Mouse (Mus musculus): ENCODE data around the gene Slc25a29. TPM values are rescaled to one million over a fixed set of nuclear protein-coding genes. Genes with fewer than 3 reads are reported as not detected.
A peak's percentile ranks its signal among the peaks of the same experiment; 100 is the strongest.

The Slc25a29 gene
- polyA plus RNA-seq, 1 experiment = 4.0 TPM

GRCm38 (mm10) chr12:108865007-108865494, 29.4 kb upstream of the Slc25a29 start:
- H3K36me3 ChIP-seq (ENCODE audit: control insufficient read depth, insufficient read depth, low read length) = peaks cover 63% of the 10 kb centered on the region
- no peaks in the 10 kb centered on the region for H3K27me3 ChIP-seq (ENCODE audit: control insufficient read depth, insufficient read depth, low read length)
- H3K4me3 ChIP-seq (ENCODE audit: low read depth, low read length) = no peak overlapping the region
- WGBS = 53% methylated on average over 6 of the region's 6 CpGs
- H3K27ac ChIP-seq (ENCODE audit: insufficient read depth, low read depth, low read length) = peak overlapping the region; percentile 76
- H3K4me1 ChIP-seq (ENCODE audit: control insufficient read depth, insufficient read depth, insufficient read length, low read length) = no peaks in the 10 kb centered on the region
- no peak for TF ChIP-seq POLR2A (IDR thresholded peaks at IDR 0.05; ENCODE audit: low read depth, low read length)
- no peak for TF ChIP-seq CTCF (IDR thresholded peaks at IDR 0.05; ENCODE audit: extremely low read depth, insufficient read length, insufficient replicate concordance, low read depth, low read length)

GRCm38 (mm10) chr12:108858486-108858885, 22.8 kb upstream of the Slc25a29 start:
- TF ChIP-seq CTCF (IDR thresholded peaks at IDR 0.05; ENCODE audit: extremely low read depth, insufficient read length, insufficient replicate concordance, low read depth, low read length) = no peak
- no peak for TF ChIP-seq POLR2A (IDR thresholded peaks at IDR 0.05; ENCODE audit: low read depth, low read length)
- H3K27ac ChIP-seq (ENCODE audit: insufficient read depth, low read depth, low read length) = no peak overlapping the region
- peaks cover 22% of the 10 kb centered on the region for H3K36me3 ChIP-seq (ENCODE audit: control insufficient read depth, insufficient read depth, low read length)
- peaks cover 4% of the 10 kb centered on the region for H3K4me1 ChIP-seq (ENCODE audit: control insufficient read depth, insufficient read depth, insufficient read length, low read length)
- no peaks in the 10 kb centered on the region for H3K27me3 ChIP-seq (ENCODE audit: control insufficient read depth, insufficient read depth, low read length)
- 86% methylated on average over 5 of the region's 5 CpGs for WGBS
- no peak overlapping the region for H3K4me3 ChIP-seq (ENCODE audit: low read depth, low read length)

GRCm38 (mm10) chr12:108857589-108858184, 22.0 kb upstream of the Slc25a29 start:
- peaks cover 4% of the 10 kb centered on the region for H3K4me1 ChIP-seq (ENCODE audit: control insufficient read depth, insufficient read depth, insufficient read length, low read length)
- H3K4me3 ChIP-seq (ENCODE audit: low read depth, low read length) = no peak overlapping the region
- peaks cover 19% of the 10 kb centered on the region for H3K36me3 ChIP-seq (ENCODE audit: control insufficient read depth, insufficient read depth, low read length)
- no peaks in the 10 kb centered on the region for H3K27me3 ChIP-seq (ENCODE audit: control insufficient read depth, insufficient read depth, low read length)
- TF ChIP-seq POLR2A (IDR thresholded peaks at IDR 0.05; ENCODE audit: low read depth, low read length) = no peak
- no peak for TF ChIP-seq CTCF (IDR thresholded peaks at IDR 0.05; ENCODE audit: extremely low read depth, insufficient read length, insufficient replicate concordance, low read depth, low read length)
- H3K27ac ChIP-seq (ENCODE audit: insufficient read depth, low read depth, low read length) = peak overlapping the region; percentile 36; the same call in 1 of the 2 replicates
- WGBS = 66% methylated on average over 7 of the region's 7 CpGs

GRCm38 (mm10) chr12:108857109-108857508, 21.4 kb upstream of the Slc25a29 start:
- H3K4me1 ChIP-seq (ENCODE audit: control insufficient read depth, insufficient read depth, insufficient read length, low read length) = peaks cover 4% of the 10 kb centered on the region
- H3K4me3 ChIP-seq (ENCODE audit: low read depth, low read length) = no peak overlapping the region
- peak overlapping the region; percentile 36; the same call in 1 of the 2 replicates for H3K27ac ChIP-seq (ENCODE audit: insufficient read depth, low read depth, low read length)
- no peaks in the 10 kb centered on the region for H3K27me3 ChIP-seq (ENCODE audit: control insufficient read depth, insufficient read depth, low read length)
- peaks cover 16% of the 10 kb centered on the region for H3K36me3 ChIP-seq (ENCODE audit: control insufficient read depth, insufficient read depth, low read length)
- no peak for TF ChIP-seq CTCF (IDR thresholded peaks at IDR 0.05; ENCODE audit: extremely low read depth, insufficient read length, insufficient replicate concordance, low read depth, low read length)
- TF ChIP-seq POLR2A (IDR thresholded peaks at IDR 0.05; ENCODE audit: low read depth, low read length) = no peak
- 73% methylated on average over 7 of the region's 7 CpGs for WGBS

GRCm38 (mm10) chr12:108856186-108856585, 20.5 kb upstream of the Slc25a29 start:
- H3K4me1 ChIP-seq (ENCODE audit: control insufficient read depth, insufficient read depth, insufficient read length, low read length) = peaks cover 4% of the 10 kb centered on the region
- no peak overlapping the region for H3K4me3 ChIP-seq (ENCODE audit: low read depth, low read length)
- no peaks in the 10 kb centered on the region for H3K27me3 ChIP-seq (ENCODE audit: control insufficient read depth, insufficient read depth, low read length)
- H3K27ac ChIP-seq (ENCODE audit: insufficient read depth, low read depth, low read length) = no peak overlapping the region
- H3K36me3 ChIP-seq (ENCODE audit: control insufficient read depth, insufficient read depth, low read length) = peaks cover 12% of the 10 kb centered on the region
- WGBS = 85% methylated on average over 8 of the region's 8 CpGs
- TF ChIP-seq CTCF (IDR thresholded peaks at IDR 0.05; ENCODE audit: extremely low read depth, insufficient read length, insufficient replicate concordance, low read depth, low read length) = no peak
- TF ChIP-seq POLR2A (IDR thresholded peaks at IDR 0.05; ENCODE audit: low read depth, low read length) = no peak

GRCm38 (mm10) chr12:108855081-108855480, 19.4 kb upstream of the Slc25a29 start:
- WGBS = 42% methylated on average over 10 of the region's 10 CpGs
- Histone ChIP-seq H3K27ac (ENCODE audit: insufficient read depth, low read depth, low read length) (no peak overlapping the region), H3K27me3 (ENCODE audit: control insufficient read depth, insufficient read depth, low read length) (no peaks in the 10 kb centered on the region), H3K36me3 (ENCODE audit: control insufficient read depth, insufficient read depth, low read length) (peaks cover 2% of the 10 kb centered on the region; the same call in 1 of the 2 replicates), H3K4me3 (ENCODE audit: low read depth, low read length) (no peak overlapping the region), H3K4me1 (ENCODE audit: control insufficient read depth, insufficient read depth, insufficient read length, low read length) (peaks cover 4% of the 10 kb centered on the region)
- TF ChIP-seq POLR2A (IDR thresholded peaks at IDR 0.05; ENCODE audit: low read depth, low read length) = no peak
- no peak for TF ChIP-seq CTCF (IDR thresholded peaks at IDR 0.05; ENCODE audit: extremely low read depth, insufficient read length, insufficient replicate concordance, low read depth, low read length)

GRCm38 (mm10) chr12:108852822-108853221, 17.1 kb upstream of the Slc25a29 start:
- Histone ChIP-seq H3K4me3 (ENCODE audit: low read depth, low read length) (no peak overlapping the region), H3K4me1 (ENCODE audit: control insufficient read depth, insufficient read depth, insufficient read length, low read length) (peaks cover 4% of the 10 kb centered on the region), H3K27me3 (ENCODE audit: control insufficient read depth, insufficient read depth, low read length) (no peaks in the 10 kb centered on the region), H3K36me3 (ENCODE audit: control insufficient read depth, insufficient read depth, low read length) (no peaks in the 10 kb centered on the region), H3K27ac (ENCODE audit: insufficient read depth, low read depth, low read length) (no peak overlapping the region)
- 85% methylated on average over 8 of the region's 8 CpGs for WGBS
- TF ChIP-seq CTCF (IDR thresholded peaks at IDR 0.05; ENCODE audit: extremely low read depth, insufficient read length, insufficient replicate concordance, low read depth, low read length) = no peak
- no peak for TF ChIP-seq POLR2A (IDR thresholded peaks at IDR 0.05; ENCODE audit: low read depth, low read length)

All from small intestine, adult 2 months (tissue).